Mouse (Mus musculus): Measurements from ENCODE around the gene Zc3hav1l. TPM values are rescaled to one million over a fixed set of nuclear protein-coding genes. Genes with fewer than 3 reads are reported as not detected.

Gene Zc3hav1l
- polyA plus RNA-seq, 1 experiment from 2014 or later: 10.6 TPM

GRCm38 (mm10) chr6:38256793-38257192 is 42.3 kb downstream of the Zc3hav1l start:
- ATAC-seq (ENCODE audit: low read depth) (no peak), DNase-seq (ENCODE audit: low spot score) (no peak)
- no peaks in the 10 kb centered on the region for H3K36me3 ChIP-seq (ENCODE audit: control insufficient read depth, insufficient read depth, low read length)
- no peak overlapping the region for H3K4me3 ChIP-seq (ENCODE audit: low read depth, low read length)
- H3K9ac ChIP-seq (ENCODE audit: low read depth, low read length): no peak overlapping the region
- H3K27ac ChIP-seq (replicated peaks; ENCODE audit: low read depth, low read length): no peak overlapping the region
- peaks cover 14% of the 10 kb centered on the region for H3K4me1 ChIP-seq (ENCODE audit: control insufficient read depth, insufficient read depth, low read length)
- no peaks in the 10 kb centered on the region for H3K27me3 ChIP-seq (replicated peaks; ENCODE audit: control insufficient read depth, insufficient read depth, low read length)
- WGBS: 91% methylated on average over 4 of the region's 4 CpGs
- no peak overlapping the region for H3K4me2 ChIP-seq (ENCODE audit: low read depth, low read length)
- H3K9me3 ChIP-seq (ENCODE audit: control insufficient read depth, low read length): no peaks in the 10 kb centered on the region

GRCm38 (mm10) chr6:38255794-38256193 is 43.3 kb downstream of the Zc3hav1l start:
- Histone ChIP-seq H3K27ac (replicated peaks; ENCODE audit: low read depth, low read length) (no peak overlapping the region), H3K4me2 (ENCODE audit: low read depth, low read length) (no peak overlapping the region), H3K4me1 (ENCODE audit: control insufficient read depth, insufficient read depth, low read length) (peaks cover 20% of the 10 kb centered on the region), H3K9ac (ENCODE audit: low read depth, low read length) (no peak overlapping the region), H3K4me3 (ENCODE audit: low read depth, low read length) (no peak overlapping the region), H3K27me3 (replicated peaks; ENCODE audit: control insufficient read depth, insufficient read depth, low read length) (no peaks in the 10 kb centered on the region), H3K9me3 (ENCODE audit: control insufficient read depth, low read length) (no peaks in the 10 kb centered on the region), H3K36me3 (ENCODE audit: control insufficient read depth, insufficient read depth, low read length) (no peaks in the 10 kb centered on the region)
- WGBS: 60% methylated on average over 2 of the region's 2 CpGs
- ATAC-seq (ENCODE audit: low read depth): no peak
- no peak for DNase-seq (ENCODE audit: low spot score)

- Histone ChIP-seq H3K36me3 (ENCODE audit: control insufficient read depth, insufficient read depth, low read length) (no peaks in the 10 kb centered on the region), H3K9me3 (ENCODE audit: control insufficient read depth, low read length) (no peaks in the 10 kb centered on the region), H3K27me3 (replicated peaks; ENCODE audit: control insufficient read depth, insufficient read depth, low read length) (no peaks in the 10 kb centered on the region), H3K4me1 (ENCODE audit: control insufficient read depth, insufficient read depth, low read length) (peaks cover 20% of the 10 kb centered on the region), H3K27ac (replicated peaks; ENCODE audit: low read depth, low read length) (peak within 1 kb of the TSS; percentile 83), H3K9ac (ENCODE audit: low read depth, low read length) (peak within 1 kb of the TSS; percentile 93), H3K4me3 (ENCODE audit: low read depth, low read length) (peak within 1 kb of the TSS; percentile 87), H3K4me2 (ENCODE audit: low read depth, low read length) (peak within 1 kb of the TSS; percentile 61)
- peak; percentile 90 for DNase-seq (ENCODE audit: low spot score)
- 1% methylated on average over 28 of the region's 118 CpGs for WGBS
- ATAC-seq (ENCODE audit: low read depth): peak; percentile 96
Observed at GRCm38 (mm10) chr6:38253736-38254641, 45.1 kb downstream of the Zc3hav1l start, which contains the start of gene D630045J12Rik. TSS of gene D630045J12Rik (minus strand) at chr6:38254009.

GRCm38 (mm10) chr6:38252766-38253735 is 46.0 kb downstream of the Zc3hav1l start:
- Histone ChIP-seq H3K4me3 (ENCODE audit: low read depth, low read length) (peak overlapping the region; percentile 87), H3K27me3 (replicated peaks; ENCODE audit: control insufficient read depth, insufficient read depth, low read length) (no peaks in the 10 kb centered on the region), H3K9ac (ENCODE audit: low read depth, low read length) (peak overlapping the region; percentile 93), H3K4me2 (ENCODE audit: low read depth, low read length) (peak overlapping the region; percentile 61), H3K27ac (replicated peaks; ENCODE audit: low read depth, low read length) (peak overlapping the region; percentile 83), H3K36me3 (ENCODE audit: control insufficient read depth, insufficient read depth, low read length) (no peaks in the 10 kb centered on the region), H3K9me3 (ENCODE audit: control insufficient read depth, low read length) (no peaks in the 10 kb centered on the region), H3K4me1 (ENCODE audit: control insufficient read depth, insufficient read depth, low read length) (peaks cover 20% of the 10 kb centered on the region)
- 9% methylated on average over 19 of the region's 19 CpGs for WGBS
- ATAC-seq (ENCODE audit: low read depth) (no peak), DNase-seq (ENCODE audit: low spot score) (no peak)

GRCm38 (mm10) chr6:38252139-38252538 is 46.9 kb downstream of the Zc3hav1l start:
- ATAC-seq (ENCODE audit: low read depth) (no peak), DNase-seq (ENCODE audit: low spot score) (no peak)
- Histone ChIP-seq H3K4me1 (ENCODE audit: control insufficient read depth, insufficient read depth, low read length) (peaks cover 20% of the 10 kb centered on the region), H3K27me3 (replicated peaks; ENCODE audit: control insufficient read depth, insufficient read depth, low read length) (no peaks in the 10 kb centered on the region), H3K36me3 (ENCODE audit: control insufficient read depth, insufficient read depth, low read length) (no peaks in the 10 kb centered on the region), H3K9me3 (ENCODE audit: control insufficient read depth, low read length) (no peaks in the 10 kb centered on the region), H3K9ac (ENCODE audit: low read depth, low read length) (peak overlapping the region; percentile 93), H3K27ac (replicated peaks; ENCODE audit: low read depth, low read length) (no peak overlapping the region), H3K4me2 (ENCODE audit: low read depth, low read length) (peak overlapping the region; percentile 61), H3K4me3 (ENCODE audit: low read depth, low read length) (peak overlapping the region; percentile 87)
- WGBS: 38% methylated on average over 10 of the region's 10 CpGs

GRCm38 (mm10) chr6:38251464-38251863 is 47.6 kb downstream of the Zc3hav1l start:
- Histone ChIP-seq H3K9ac (ENCODE audit: low read depth, low read length) (peak overlapping the region; percentile 19; the same call in 1 of the 2 replicates), H3K4me2 (ENCODE audit: low read depth, low read length) (peak overlapping the region; percentile 61), H3K27me3 (replicated peaks; ENCODE audit: control insufficient read depth, insufficient read depth, low read length) (no peaks in the 10 kb centered on the region), H3K4me3 (ENCODE audit: low read depth, low read length) (no peak overlapping the region), H3K4me1 (ENCODE audit: control insufficient read depth, insufficient read depth, low read length) (peaks cover 20% of the 10 kb centered on the region), H3K27ac (replicated peaks; ENCODE audit: low read depth, low read length) (no peak overlapping the region), H3K9me3 (ENCODE audit: control insufficient read depth, low read length) (no peaks in the 10 kb centered on the region), H3K36me3 (ENCODE audit: control insufficient read depth, insufficient read depth, low read length) (no peaks in the 10 kb centered on the region)
- no peak for ATAC-seq (ENCODE audit: low read depth)
- DNase-seq (ENCODE audit: low spot score): no peak
- 47% methylated on average over 4 of the region's 4 CpGs for WGBS

GRCm38 (mm10) chr6:38247362-38247761 is 51.7 kb downstream of the Zc3hav1l start:
- Histone ChIP-seq H3K9me3 (ENCODE audit: control insufficient read depth, low read length) (no peaks in the 10 kb centered on the region), H3K4me3 (ENCODE audit: low read depth, low read length) (no peak overlapping the region), H3K9ac (ENCODE audit: low read depth, low read length) (no peak overlapping the region), H3K27ac (replicated peaks; ENCODE audit: low read depth, low read length) (no peak overlapping the region), H3K4me1 (ENCODE audit: control insufficient read depth, insufficient read depth, low read length) (peaks cover 14% of the 10 kb centered on the region), H3K4me2 (ENCODE audit: low read depth, low read length) (no peak overlapping the region), H3K36me3 (ENCODE audit: control insufficient read depth, insufficient read depth, low read length) (no peaks in the 10 kb centered on the region), H3K27me3 (replicated peaks; ENCODE audit: control insufficient read depth, insufficient read depth, low read length) (no peaks in the 10 kb centered on the region)
- DNase-seq (ENCODE audit: low spot score) (no peak), ATAC-seq (ENCODE audit: low read depth) (no peak)
- 76% methylated on average over 4 of the region's 4 CpGs for whole genome bisulfite sequencing

GRCm38 (mm10) chr6:38244806-38245205 is 54.3 kb downstream of the Zc3hav1l start:
- no peak overlapping the region for H3K4me2 ChIP-seq (ENCODE audit: low read depth, low read length)
- no peak for DNase-seq (ENCODE audit: low spot score)
- H3K9ac ChIP-seq (ENCODE audit: low read depth, low read length): no peak overlapping the region
- no peaks in the 10 kb centered on the region for H3K9me3 ChIP-seq (ENCODE audit: control insufficient read depth, low read length)
- H3K27ac ChIP-seq (replicated peaks; ENCODE audit: low read depth, low read length): no peak overlapping the region
- WGBS: 81% methylated on average over 3 of the region's 3 CpGs
- peaks cover 15% of the 10 kb centered on the region for H3K4me1 ChIP-seq (ENCODE audit: control insufficient read depth, insufficient read depth, low read length)
- no peaks in the 10 kb centered on the region for H3K27me3 ChIP-seq (replicated peaks; ENCODE audit: control insufficient read depth, insufficient read depth, low read length)
- no peak overlapping the region for H3K4me3 ChIP-seq (ENCODE audit: low read depth, low read length)
- H3K36me3 ChIP-seq (ENCODE audit: control insufficient read depth, insufficient read depth, low read length): no peaks in the 10 kb centered on the region
- no peak for ATAC-seq (ENCODE audit: low read depth)

Data from embryonic facial prominence, embryonic 14.5 days (tissue).